Mouse (Mus musculus) forebrain, embryonic 15.5 days (tissue): ENCODE results near the gene Hist2h2bb. TPM values are rescaled to one million over a fixed set of nuclear protein-coding genes. Genes with fewer than 3 reads are reported as not detected.
"Not testable (repeated sequence)": the region's sequence is repeated elsewhere in the genome, so short reads cannot be mapped to it uniquely, and the experiment has no call there.

Source experiments
- ATAC-seq: fragments of 200-750 bp; cut with Nextera tagmentation; replicated peaks from 2 replicates; pipeline ENCODE4 v1.8.0; 2017; ENCODE audit warnings: mild to moderate bottlenecking, moderate TSS enrichment, moderate library complexity
- H3K27ac ChIP-seq: fragments of 300-500 bp; sonication (generic); replicated peaks from 2 replicates; pipeline ENCODE4 v1.5.1; 2015; ENCODE audit warnings: mild to moderate bottlenecking, inconsistent platforms
- H3K27me3 ChIP-seq: fragments of 300-500 bp; sonication (generic); 2 replicates; pipeline ENCODE4 v1.6.1; 2015; ENCODE audit warnings: inconsistent platforms
- H3K36me3 ChIP-seq: fragments of 300-500 bp; sonication (generic); 2 replicates; pipeline ENCODE4 v1.6.1; 2015; ENCODE audit warnings: mild to moderate bottlenecking, inconsistent platforms
- H3K4me1 ChIP-seq: fragments of 300-500 bp; sonication (generic); 2 replicates; pipeline ENCODE4 v1.6.1; 2015; ENCODE audit warnings: inconsistent platforms
- H3K4me2 ChIP-seq: fragments of 300-500 bp; sonication (generic); replicated peaks from 2 replicates; pipeline ENCODE4 v1.6.1; 2015; ENCODE audit warnings: mild to moderate bottlenecking, inconsistent platforms
- H3K4me3 ChIP-seq: fragments of 300-500 bp; sonication (generic); 2 replicates; pipeline ENCODE4 v1.5.1; 2015; ENCODE audit warnings: mild to moderate bottlenecking, inconsistent platforms
- H3K9ac ChIP-seq: fragments of 300-500 bp; sonication (generic); replicated peaks from 2 replicates; pipeline ENCODE4 v1.6.1; 2015; ENCODE audit warnings: mild to moderate bottlenecking, inconsistent platforms
- H3K9me3 ChIP-seq: fragments of 300-500 bp; sonication (generic); 2 replicates; pipeline ENCODE4 v1.6.1; 2016; ENCODE audit warnings: inconsistent platforms
- WGBS: fragments of 180-500 bp; shearing (Covaris S2); methylation state at CpG from one replicate; pipeline ENCODE4 v1.1.7; 2015; ENCODE audit warnings: mixed read lengths; 5-methylcytosine and 5-hydroxymethylcytosine counted together
- polyA plus RNA-seq: library from polyadenylated mRNA; unstranded; fragments of >200 nt; fragmentation: Nextera tagmentation; extraction: Ambion mirVana; gene quantifications from 2 replicates; pipeline ENCODE4 v1.2.1, GENCODE M21; 2015

Hist2h2bb gene
- polyA plus RNA-seq, 1 experiment from 2014 or later: 9.9 TPM

- H3K4me3 ChIP-seq: no peak overlapping the region
- WGBS: 91% methylated on average over 17 of the region's 17 CpGs
- peaks cover 17% of the 10 kb centered on the region for H3K4me1 ChIP-seq
- no peak overlapping the region for H3K9ac ChIP-seq
- H3K27me3 ChIP-seq: no peaks in the 10 kb centered on the region
- no peak for ATAC-seq
- H3K9me3 ChIP-seq: no peaks in the 10 kb centered on the region
- no peaks in the 10 kb centered on the region for H3K36me3 ChIP-seq
- no peak overlapping the region for H3K4me2 ChIP-seq
- H3K27ac ChIP-seq: no peak overlapping the region
Observed at GRCm38 (mm10) chr3:96273591-96274465, 4.3 kb downstream of the Hist2h2bb start.

- 14% methylated on average over 8 of the region's 8 CpGs for WGBS
- Histone ChIP-seq H3K27me3 (0 out of 2 replicates have a peak, but pooled peaks cover 3% of the 10 kb centered on the region), H3K4me3 (peak overlapping the region; percentile 53), H3K4me2 (peak overlapping the region; percentile 58), H3K36me3 (no peaks in the 10 kb centered on the region), H3K9me3 (no peaks in the 10 kb centered on the region), H3K27ac (peak overlapping the region; percentile 94; the same call in 1 of the 2 replicates), H3K9ac (peak overlapping the region; percentile 58), H3K4me1 (peaks cover 8% of the 10 kb centered on the region)
- no peak for ATAC-seq
Observed at GRCm38 (mm10) chr3:96277428-96277799, 7.9 kb downstream of the Hist2h2bb start.

- peaks cover 8% of the 10 kb centered on the region for H3K4me1 ChIP-seq
- no peaks in the 10 kb centered on the region for H3K9me3 ChIP-seq
- H3K27me3 ChIP-seq: 0 out of 2 replicates have a peak, but pooled peaks cover 3% of the 10 kb centered on the region
- peak; percentile 98 for ATAC-seq
- peak overlapping the region; percentile 94 for H3K27ac ChIP-seq
- peak overlapping the region; percentile 58 for H3K9ac ChIP-seq
- H3K36me3 ChIP-seq: no peaks in the 10 kb centered on the region
- H3K4me3 ChIP-seq: peak overlapping the region; percentile 53
- under 1% methylated on average over 49 of the region's 49 CpGs for WGBS
- H3K4me2 ChIP-seq: peak overlapping the region; percentile 58
Observed at GRCm38 (mm10) chr3:96277800-96278624, 8.5 kb downstream of the Hist2h2bb start.

DNA sequence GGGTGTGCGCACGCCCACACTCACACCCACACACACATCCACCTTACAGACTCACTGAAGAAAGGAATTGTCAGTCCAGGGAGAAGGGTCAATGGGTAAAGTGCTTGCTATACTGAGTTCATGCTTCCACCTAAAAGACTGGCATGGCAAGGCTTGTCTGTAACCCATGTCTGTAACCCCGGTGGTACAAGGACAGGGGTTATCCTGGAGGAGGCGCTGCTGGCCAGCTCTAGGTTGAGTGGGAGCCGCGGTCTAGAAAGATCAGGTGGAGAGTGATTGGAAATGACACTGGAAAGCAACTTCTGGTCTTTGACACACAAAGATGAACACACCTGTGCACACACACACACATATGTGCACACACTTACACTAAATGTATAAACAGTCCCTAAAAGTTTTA is 11.1 kb downstream of the Hist2h2bb start:
- no peak for ATAC-seq
- H3K4me1 ChIP-seq: peaks cover 8% of the 10 kb centered on the region
- H3K36me3 ChIP-seq: no peaks in the 10 kb centered on the region
- H3K4me2 ChIP-seq: no peak overlapping the region
- H3K27me3 ChIP-seq: peaks cover 18% of the 10 kb centered on the region; the same call in 1 of the 2 replicates
- H3K27ac ChIP-seq: no peak overlapping the region
- no peaks in the 10 kb centered on the region for H3K9me3 ChIP-seq
- 59% methylated on average over 6 of the region's 6 CpGs for WGBS
- no peak overlapping the region for H3K9ac ChIP-seq
- no peak overlapping the region for H3K4me3 ChIP-seq

GRCm38 (mm10) chr3:96284457-96284856 is 14.9 kb downstream of the Hist2h2bb start:
- Histone ChIP-seq H3K27ac (no peak overlapping the region), H3K9ac (no peak overlapping the region), H3K4me3 (no peak overlapping the region), H3K27me3 (peaks cover 18% of the 10 kb centered on the region; the same call in 1 of the 2 replicates), H3K9me3 (no peaks in the 10 kb centered on the region), H3K36me3 (no peaks in the 10 kb centered on the region), H3K4me1 (no peaks in the 10 kb centered on the region), H3K4me2 (no peak overlapping the region)
- 23% methylated on average over 4 of the region's 4 CpGs for WGBS
- ATAC-seq: no peak

DNA sequence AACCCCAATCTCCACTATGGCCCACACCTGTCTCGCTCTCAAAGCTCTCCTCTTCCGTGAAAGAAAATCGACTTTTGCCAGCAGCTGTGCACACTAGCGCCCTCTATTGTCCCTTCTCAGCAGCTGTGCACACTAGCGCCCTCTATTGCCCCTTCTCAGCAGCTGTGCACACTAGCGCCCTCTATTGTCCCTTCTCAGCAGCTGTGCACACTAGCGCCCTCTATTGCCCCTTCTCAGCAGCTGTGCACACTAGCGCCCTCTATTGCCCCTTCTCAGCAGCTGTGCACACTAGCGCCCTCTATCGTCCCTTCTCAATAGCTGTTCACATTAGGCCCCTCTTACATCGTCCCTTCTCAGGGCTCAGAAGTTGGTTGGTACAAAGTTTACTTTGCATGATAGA is 17.8 kb downstream of the Hist2h2bb start:
- H3K36me3 ChIP-seq, H3K4me2 ChIP-seq, H3K9me3 ChIP-seq, H3K27ac ChIP-seq, ATAC-seq, H3K9ac ChIP-seq, H3K4me1 ChIP-seq, H3K4me3 ChIP-seq: not testable (repeated sequence)
- WGBS: 93% methylated on average over 11 of the region's 11 CpGs
- peaks cover 15% of the 10 kb centered on the region; the same call in 1 of the 2 replicates for H3K27me3 ChIP-seq

GRCm38 (mm10) chr3:96289201-96289600 is 19.6 kb downstream of the Hist2h2bb start:
- no peak overlapping the region for H3K4me3 ChIP-seq
- ATAC-seq: no peak
- peaks cover 9% of the 10 kb centered on the region; the same call in 1 of the 2 replicates for H3K27me3 ChIP-seq
- H3K36me3 ChIP-seq: no peaks in the 10 kb centered on the region
- H3K4me1 ChIP-seq: no peaks in the 10 kb centered on the region
- no peak overlapping the region for H3K27ac ChIP-seq
- H3K4me2 ChIP-seq: no peak overlapping the region
- WGBS: 73% methylated on average over 3 of the region's 3 CpGs
- H3K9me3 ChIP-seq: no peaks in the 10 kb centered on the region
- H3K9ac ChIP-seq: no peak overlapping the region

- ATAC-seq, H3K27me3 ChIP-seq: not testable (repeated sequence)
Observed at GRCm38 (mm10) chr3:96290727-96291126, 21.2 kb downstream of the Hist2h2bb start.

DNA sequence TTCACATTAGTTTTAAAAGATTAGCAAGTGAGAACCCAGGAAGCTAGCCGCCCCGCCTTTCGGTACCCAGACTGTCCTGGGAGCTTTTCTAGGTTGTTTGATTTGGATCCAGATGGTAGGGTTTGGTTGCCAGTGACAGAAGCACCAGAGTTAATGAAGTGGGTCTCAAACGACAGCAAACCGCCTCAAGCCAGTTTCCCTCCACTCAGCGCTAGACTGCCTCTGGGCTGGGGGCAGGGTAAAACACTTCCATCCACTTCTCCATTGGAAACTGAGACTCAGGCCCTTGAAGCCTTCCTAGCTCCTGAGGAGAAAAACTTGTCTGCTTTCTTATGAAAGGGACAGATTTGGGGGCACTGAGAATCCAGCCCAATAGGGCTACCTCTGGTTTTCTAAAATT is 23.1 kb downstream of the Hist2h2bb start:
- Histone ChIP-seq H3K27me3 (no peaks in the 10 kb centered on the region), H3K36me3 (no peaks in the 10 kb centered on the region), H3K27ac (no peak overlapping the region), H3K4me2 (no peak overlapping the region), H3K9ac (no peak overlapping the region), H3K4me1 (no peaks in the 10 kb centered on the region), H3K9me3 (no peaks in the 10 kb centered on the region), H3K4me3 (no peak overlapping the region)
- WGBS: 68% methylated on average over 6 of the region's 6 CpGs
- ATAC-seq: no peak

More at GRCm38 (mm10) chr3:96290727-96291126, 21.2 kb downstream of the Hist2h2bb start:
- not testable (repeated sequence) for H3K4me1 ChIP-seq, H3K9ac ChIP-seq, H3K4me3 ChIP-seq, H3K36me3 ChIP-seq, H3K4me2 ChIP-seq, H3K27ac ChIP-seq, H3K9me3 ChIP-seq
- WGBS: 98% methylated on average over 3 of the region's 3 CpGs

- H3K27me3 ChIP-seq: no peaks in the 10 kb centered on the region
- no peak overlapping the region for H3K4me2 ChIP-seq
- WGBS: 55% methylated on average over 5 of the region's 5 CpGs
- no peak overlapping the region for H3K9ac ChIP-seq
- no peak overlapping the region for H3K4me3 ChIP-seq
- no peaks in the 10 kb centered on the region for H3K4me1 ChIP-seq
- no peak for ATAC-seq
- no peak overlapping the region for H3K27ac ChIP-seq
- H3K9me3 ChIP-seq: no peaks in the 10 kb centered on the region
- no peaks in the 10 kb centered on the region for H3K36me3 ChIP-seq
Observed at GRCm38 (mm10) chr3:96293368-96293767, 23.8 kb downstream of the Hist2h2bb start.

- H3K36me3 ChIP-seq: no peaks in the 10 kb centered on the region
- no peaks in the 10 kb centered on the region for H3K9me3 ChIP-seq
- H3K27me3 ChIP-seq: no peaks in the 10 kb centered on the region
- H3K4me2 ChIP-seq: no peak within 1 kb of the TSS
- no peak within 1 kb of the TSS for H3K4me3 ChIP-seq
- no peak within 1 kb of the TSS for H3K9ac ChIP-seq
- whole genome bisulfite sequencing: 80% methylated on average over 4 of the region's 4 CpGs
- no peak within 1 kb of the TSS for H3K27ac ChIP-seq
- no peak for ATAC-seq
- H3K4me1 ChIP-seq: no peaks in the 10 kb centered on the region
Observed at GRCm38 (mm10) chr3:96293787-96294186, 24.2 kb downstream of the Hist2h2bb start, which contains the start of gene Fcgr1. TSS of gene Fcgr1 (minus strand) at chr3:96293969.

GRCm38 (mm10) chr3:96298360-96298759 is 28.8 kb downstream of the Hist2h2bb start:
- H3K36me3 ChIP-seq: no peaks in the 10 kb centered on the region
- WGBS: 89% methylated on average over 4 of the region's 4 CpGs
- no peak overlapping the region for H3K4me2 ChIP-seq
- H3K27ac ChIP-seq: no peak overlapping the region
- ATAC-seq: no peak
- no peaks in the 10 kb centered on the region for H3K9me3 ChIP-seq
- no peaks in the 10 kb centered on the region for H3K4me1 ChIP-seq
- no peaks in the 10 kb centered on the region for H3K27me3 ChIP-seq
- H3K9ac ChIP-seq: no peak overlapping the region
- H3K4me3 ChIP-seq: no peak overlapping the region
